Mouse (Mus musculus): ENCODE data around the gene Egf.
A peak's percentile ranks its signal among the peaks of the same experiment; 100 is the strongest.

Gene Egf

DNA sequence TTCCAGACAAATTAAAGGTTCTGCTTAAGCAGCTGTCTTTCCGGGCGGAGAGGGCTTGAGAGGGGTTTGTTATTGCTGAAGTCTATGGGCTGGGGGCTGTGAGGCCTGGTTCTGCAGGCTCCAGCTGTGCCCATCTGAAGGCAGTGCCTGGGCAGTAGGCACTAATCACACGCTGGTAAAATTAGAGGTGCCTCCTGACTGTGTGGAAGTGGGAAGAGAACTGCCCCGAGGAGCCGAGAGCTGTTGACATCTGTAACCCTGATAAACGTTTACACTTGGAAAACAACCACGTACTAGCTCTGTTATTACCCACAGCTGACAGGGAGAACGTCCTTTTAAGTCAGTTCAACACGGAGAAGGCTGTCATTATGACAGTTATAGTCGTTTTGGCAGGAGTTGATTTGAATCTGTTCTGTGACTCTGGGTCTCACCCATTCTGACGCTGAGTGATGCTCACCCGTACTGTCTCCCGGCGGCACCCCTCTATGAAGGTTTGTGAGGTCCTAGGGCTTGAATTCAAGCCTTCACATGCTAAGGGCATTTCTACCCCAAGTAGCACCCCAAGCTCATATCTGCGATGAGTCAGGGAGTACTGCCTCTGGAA, 40.5 kb downstream of the Egf start:
- DNase-seq, result no peak

DNA sequence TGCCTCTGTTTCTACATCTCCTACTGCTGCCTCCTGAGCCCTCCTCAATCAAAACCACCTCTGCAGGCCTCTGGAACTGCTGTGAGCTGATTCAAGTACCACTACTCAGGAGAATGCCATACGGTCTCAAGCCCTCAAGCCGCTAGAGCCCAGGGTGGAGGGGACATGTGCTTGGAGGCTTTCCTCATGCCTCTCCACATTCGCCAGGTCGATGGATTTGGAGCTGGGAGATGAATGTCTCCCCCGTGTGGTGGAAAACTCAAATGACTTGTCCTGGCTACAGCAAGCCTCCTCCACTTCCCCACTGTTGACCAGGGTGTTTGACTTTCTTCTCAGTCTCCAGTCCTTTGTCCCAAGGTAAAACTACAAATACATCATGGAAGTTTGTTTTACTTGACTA, 47.0 kb downstream of the Egf start:
- DNase-seq, result no peak

DNA sequence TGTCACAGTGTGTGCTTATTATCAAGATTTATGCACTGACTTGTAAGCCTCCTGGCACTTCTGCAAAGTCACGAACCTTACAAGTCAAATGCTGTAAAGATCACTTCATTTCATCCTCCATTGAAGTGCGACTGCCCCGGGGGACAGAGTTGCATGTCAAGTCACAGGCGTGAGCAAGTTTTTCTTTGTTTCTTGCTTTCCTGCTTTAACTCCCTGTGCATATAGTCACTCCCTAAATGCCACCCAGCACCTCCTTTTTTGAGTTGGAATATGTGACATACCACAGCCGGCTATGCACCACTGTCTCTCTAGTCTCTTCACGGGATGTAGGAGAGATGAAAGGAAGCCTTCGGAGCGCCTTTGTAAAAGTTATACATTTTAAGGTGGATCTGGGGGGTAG, 56.2 kb downstream of the Egf start:
- no peak for DNase-seq

DNA sequence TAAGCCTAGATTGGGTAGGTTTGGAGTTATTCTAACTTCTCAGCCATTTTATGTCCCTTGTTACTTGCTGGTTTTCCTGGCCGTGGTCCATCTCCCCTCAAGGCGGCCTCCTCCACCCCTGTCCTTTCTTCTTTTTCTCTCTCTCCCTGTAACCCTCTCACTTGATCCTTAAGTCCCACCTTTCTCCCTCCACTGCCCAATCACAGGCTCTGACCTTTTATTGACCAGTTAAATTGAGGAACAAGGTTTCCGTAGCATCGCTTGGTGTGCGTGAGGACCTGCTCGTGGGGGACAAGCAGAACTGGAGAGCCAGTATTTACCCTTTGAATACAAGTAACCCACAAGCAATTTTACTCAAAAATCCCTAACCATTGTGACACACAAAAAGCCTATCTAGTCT, 56.8 kb downstream of the Egf start:
- DNase-seq, result no peak

DNA sequence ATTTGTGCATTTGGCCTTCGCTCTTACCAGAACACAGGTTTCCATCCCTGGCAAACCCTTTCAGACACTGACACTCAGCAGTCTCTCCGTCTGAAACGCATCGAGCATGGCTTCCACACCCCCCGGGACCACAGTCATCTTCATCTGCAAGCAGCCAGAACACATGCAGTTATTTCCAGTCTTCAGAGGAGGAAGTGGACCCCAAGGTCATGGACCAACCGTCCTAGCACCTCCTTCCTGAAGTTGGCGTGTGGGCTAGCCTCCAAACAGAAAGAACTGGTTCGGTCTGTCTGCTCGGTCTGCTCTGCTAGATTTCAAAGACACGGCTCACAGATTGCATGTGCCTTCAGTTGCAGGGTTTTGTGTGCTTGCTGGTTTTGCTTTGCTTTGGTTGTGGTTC, 57.4 kb downstream of the Egf start:
- no peak for DNase-seq

DNA sequence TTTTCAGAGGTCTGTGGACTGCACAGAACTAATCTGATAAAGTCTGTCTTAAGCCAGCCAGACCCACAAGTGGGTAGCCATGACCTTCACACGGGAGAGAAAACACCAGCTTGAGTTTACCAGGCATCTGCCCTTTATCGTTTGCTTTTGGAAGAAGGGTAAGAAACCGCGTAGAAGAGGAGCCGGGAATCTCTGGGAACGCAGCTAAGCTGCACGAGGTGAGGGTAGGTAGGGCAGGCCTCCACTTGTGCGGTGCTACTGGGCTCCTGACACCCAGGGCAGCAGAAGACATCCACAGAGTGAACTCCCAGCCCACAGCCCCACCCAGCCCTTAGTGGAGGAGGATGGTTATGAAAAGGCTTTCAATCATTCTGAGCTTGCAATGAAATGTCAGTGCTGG, 59.2 kb downstream of the Egf start:
- no peak for DNase-seq

DNA sequence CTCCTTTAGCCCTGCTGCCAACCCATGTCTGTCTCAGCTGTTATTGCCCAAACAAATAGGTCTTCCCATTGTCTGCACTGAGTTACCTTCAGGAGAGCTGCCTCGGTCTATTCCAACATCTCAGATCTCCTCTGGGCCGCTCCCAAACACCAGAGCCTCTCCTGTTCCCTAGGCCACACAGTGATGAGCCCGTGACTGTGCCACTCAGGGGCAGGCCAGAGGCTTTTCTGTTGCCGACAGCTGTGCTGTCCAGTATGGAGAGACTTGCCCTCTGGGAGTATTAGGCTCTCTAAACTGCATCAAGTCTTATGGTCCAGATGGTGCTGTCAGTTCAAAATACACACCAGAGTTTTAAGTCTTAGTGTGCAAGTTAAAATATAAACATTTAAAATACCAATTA, 61.5 kb downstream of the Egf start:
- DNase-seq, result no peak

DNA sequence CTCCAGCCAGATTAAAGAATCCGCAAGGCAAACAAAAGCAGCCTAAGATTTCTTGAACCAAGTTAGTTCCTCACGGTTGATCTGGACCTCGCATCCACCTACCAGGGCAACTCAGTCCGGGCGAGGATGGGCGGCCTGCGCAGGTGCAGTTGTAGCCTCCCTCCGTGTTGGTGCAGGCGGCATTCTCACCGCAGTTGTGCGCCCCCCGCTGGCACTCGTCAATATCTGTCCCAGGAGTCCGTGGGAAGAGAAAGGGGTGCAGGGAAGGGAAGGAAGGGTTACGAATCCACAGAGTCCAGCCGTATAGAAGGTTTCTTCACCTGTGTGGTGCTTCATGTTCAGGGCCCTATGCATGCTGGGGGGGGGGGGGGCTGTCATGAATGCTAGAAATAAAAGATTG, 62.3 kb downstream of the Egf start:
- no peak for DNase-seq

DNA sequence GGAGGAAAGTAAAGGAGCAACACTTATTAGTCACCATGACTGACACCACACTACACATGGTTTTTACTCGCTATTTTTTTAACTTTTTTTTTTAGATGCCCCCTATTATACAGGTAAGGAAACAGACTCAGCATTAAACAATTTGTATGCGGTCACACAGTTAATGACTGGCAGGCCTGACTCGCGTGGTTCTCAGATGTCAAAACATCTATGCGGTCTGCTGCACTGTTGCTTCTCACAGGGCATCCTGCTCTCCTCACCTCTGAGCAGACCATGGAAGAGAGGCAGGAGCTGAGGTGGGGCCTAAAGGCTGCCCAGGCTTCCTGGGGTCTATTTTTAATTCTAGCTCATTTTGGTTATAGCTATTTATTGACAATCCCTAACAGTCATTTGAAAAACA, 67.7 kb downstream of the Egf start:
- no peak for DNase-seq

DNA sequence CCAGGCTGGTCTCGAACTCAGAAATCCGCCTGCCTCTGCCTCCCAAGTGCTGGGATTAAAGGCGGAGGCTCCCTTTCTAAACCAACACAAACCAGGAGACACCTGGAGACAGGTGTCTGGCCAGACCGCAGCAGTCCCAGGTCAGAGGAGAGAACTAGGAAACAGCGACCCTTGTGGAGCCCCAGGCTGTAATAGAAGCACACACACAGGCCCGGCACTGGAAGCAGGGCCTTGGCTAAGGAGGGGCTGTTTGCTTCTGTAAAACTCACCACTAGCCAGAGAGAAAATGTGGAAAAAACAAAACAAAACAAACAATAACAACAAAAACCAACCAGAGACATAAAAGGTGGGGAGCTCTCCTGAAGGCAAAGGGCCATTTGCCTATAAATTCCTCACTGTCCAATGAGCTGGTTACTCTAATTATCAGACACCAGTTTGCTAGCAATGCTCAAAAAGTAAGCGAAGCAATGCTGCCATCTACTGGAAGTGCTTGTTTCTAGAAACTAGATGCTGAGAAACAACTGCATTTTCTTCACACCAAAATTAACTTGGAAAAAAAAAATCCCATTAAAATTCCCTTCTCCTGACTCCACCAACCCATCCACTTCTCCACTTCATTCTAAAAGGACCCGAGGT, 68.3 kb downstream of the Egf start:
- peak; percentile 76 for DNase-seq

DNA sequence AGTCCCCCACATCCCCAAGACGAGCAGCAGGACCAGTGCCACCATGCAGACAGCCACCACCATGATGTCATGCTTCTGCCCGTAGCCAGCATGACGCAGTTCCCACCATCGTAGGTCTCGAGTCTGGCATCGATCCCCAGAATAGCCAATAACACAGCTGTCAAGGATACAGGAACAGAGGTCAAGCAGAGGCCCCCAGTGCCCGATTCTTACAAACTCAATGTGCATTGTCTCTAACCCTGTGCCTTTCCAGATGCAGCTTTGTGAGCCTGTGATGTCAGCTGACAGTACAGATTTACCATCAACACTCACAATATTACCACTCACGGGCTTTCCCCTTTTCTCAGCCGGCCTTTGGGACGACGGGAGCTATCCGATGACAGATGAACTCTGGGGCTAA, 68.9 kb downstream of the Egf start:
- no peak for DNase-seq

DNA sequence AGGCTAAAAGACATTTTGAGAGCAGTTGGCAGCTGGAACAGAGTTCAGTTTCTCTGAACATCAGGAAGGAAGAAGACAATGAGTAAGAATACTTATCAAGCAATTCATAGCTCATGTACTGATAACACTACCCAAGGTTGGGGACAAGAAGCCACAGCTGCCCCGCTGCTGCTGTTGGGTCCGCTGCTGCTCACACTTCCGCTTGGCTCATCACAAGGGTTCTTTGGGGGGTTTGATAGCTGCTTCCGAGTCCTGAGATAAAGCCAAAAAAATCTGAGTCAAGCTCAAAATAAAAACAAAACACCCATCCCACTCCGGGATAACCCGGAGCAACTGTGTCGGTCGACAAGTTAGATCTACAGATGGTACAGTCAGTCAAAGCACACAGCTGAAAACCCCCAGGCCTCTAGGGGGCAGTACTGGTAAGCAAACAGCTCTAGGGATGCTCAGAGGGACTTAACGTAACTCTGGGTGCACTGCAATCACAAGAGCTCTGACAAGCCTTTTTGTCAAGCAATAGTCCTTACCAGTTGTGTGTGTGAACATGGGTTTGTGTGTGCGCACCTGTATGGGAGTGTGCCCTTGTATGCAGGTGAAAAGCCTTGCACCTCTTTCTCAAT, 71.9 kb downstream of the Egf start:
- DNase-seq, result no peak

DNA sequence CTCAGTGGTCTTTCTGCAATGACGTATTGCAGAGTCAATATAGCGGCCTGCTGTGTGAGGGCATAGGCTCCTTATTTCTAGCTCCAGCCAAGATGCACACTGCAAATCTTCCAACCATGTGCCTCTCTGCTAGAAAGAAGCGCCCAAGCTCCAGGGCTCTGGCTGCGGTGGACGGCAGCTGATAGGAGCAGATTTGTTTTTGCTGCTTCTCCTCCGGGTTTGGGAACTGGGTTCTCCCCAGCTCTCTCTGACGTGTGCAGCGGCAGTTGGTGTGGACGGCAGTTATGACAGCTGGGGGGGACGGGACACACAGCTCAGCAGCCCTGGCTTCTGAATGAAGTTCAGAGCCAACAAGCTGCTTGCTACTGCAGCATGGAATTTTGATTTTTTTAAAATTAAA, 72.7 kb downstream of the Egf start:
- DNase-seq, result no peak

DNA sequence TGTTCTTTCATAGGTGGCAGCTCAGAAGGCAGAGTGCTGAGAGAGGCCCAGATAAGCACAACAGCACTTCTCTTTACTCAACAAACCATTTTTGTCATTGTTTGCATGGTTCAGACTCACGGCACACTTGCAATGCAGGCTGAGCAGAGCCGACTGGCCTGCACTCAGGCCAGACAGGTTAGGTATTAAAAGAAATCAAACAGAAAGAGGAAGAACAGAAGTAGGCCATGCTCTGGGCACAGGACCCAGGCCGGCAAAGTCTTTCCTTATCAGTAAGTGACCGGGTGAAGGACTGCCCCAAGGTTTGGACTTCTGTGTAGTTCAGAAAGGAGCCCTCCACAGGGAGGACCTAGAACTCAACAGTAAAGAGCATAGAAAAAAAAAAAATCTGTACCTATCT, 73.3 kb downstream of the Egf start:
- no peak for DNase-seq

DNA sequence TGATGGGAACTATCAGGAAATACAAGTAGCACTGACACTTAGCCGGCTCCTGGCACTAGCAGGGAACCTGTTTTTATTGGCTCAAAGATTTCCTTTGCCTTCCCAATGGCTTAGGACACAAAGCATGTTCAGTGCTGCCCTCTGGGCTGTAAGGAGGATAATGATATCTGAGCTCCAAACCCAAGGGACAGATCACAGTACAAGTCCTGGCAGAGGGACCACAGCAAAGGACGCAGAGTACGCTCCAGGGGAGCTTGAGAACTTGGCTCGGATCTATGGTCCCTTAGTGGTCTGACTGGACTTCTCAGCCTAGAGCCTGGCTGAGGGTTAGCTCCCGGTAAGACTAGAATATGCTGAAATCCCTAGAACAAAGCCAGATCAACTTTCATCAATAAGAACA, 74.9 kb downstream of the Egf start:
- no peak for DNase-seq

DNA sequence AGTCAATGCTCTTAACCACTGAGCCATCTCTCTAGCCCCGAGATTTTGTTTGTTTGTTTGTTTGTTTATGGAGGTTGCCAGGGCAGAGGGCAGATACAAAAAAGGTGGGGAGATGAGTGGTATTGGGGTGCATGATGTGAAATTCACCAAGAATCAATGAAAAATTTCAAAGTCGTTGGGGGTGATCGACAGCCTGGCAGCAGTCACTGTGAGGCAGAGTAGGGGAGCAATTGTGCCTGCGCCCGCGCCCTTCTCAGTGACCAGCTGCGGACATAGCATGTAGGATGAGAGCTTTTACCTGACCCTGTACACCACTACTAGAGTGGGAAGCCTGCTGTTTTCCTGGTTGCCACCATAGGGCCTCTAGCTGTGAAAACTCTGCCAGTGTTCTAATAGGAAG, 79.2 kb downstream of the Egf start:
- no peak for DNase-seq

DNA sequence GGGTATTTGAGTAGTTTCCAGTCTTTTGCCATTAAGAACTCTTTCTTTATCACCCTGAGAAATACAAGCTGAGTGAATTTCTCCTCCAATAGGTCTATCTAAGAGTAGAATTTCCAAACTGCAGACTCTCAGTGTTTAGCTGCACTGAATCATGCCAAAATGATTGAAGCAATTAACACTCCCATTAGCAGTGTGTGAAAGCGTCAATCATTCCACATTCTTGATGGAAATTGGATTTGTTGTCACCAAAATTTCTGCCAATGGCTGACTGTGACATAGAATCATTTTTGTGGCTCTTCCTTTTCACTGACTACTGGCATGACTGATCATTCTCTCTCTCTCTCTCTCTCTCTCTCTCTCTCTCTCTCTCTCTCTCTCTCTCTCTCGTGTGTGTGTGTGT, 91.2 kb downstream of the Egf start:
- DNase-seq, result no peak

DNA sequence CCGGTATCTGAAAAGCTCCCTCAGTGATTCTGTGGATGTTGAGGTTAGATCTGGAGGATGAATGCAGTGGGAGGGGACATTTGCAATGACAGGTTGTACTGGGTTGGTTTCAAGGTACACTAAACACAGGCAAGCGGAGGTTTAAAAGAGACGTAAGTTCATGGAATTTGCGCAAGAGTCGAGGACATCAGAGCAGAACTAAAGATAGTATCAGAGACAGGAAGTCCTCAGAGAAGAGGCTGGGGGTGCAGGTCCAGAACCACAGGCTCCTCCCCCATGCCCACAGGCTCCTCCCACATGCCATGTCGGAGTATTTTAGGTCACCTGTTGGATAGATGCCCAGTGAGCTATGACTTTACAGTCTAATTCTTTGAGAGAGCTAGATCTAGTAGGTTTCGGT, 96.3 kb downstream of the Egf start:
- no peak for DNase-seq

DNA sequence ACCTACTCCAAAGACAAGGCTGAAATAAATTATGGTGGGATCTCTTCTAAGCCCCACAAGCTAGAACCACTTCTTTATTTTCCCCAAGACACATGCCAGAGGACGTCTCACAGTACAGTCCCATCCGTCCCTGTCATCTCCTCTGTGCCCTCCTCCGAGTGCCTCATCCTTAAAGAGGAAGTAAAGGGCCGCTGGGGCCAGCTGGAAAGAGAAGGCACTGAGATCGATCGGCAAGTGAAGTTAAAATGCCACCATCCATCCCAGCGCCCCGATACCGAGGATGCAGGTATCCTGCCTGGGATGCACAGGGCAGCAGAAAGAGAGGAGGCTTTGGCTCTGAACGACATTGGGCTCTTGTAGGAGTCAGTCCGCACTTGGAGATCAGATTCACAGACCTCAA, 97.3 kb downstream of the Egf start:
- no peak for DNase-seq

DNA sequence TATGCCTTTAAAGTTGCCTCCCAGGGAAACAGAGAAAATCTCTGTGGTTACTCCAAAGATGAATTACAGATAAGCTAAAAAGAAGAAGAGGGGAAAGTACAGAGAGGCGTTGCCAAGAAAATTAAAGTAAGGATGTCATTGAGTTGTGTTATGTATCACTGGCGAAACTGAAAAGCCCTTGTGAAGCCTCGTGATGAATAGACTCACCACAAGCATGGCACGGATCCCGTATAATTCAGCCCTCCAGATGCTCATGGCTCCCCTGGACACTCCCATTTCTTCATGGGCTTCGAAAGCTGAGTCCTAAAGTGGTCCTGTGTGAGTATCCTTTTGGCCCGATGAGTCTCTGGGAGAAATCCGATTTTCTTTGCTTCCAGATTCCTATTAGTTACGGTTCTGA, 97.9 kb downstream of the Egf start:
- no peak for DNase-seq

DNA sequence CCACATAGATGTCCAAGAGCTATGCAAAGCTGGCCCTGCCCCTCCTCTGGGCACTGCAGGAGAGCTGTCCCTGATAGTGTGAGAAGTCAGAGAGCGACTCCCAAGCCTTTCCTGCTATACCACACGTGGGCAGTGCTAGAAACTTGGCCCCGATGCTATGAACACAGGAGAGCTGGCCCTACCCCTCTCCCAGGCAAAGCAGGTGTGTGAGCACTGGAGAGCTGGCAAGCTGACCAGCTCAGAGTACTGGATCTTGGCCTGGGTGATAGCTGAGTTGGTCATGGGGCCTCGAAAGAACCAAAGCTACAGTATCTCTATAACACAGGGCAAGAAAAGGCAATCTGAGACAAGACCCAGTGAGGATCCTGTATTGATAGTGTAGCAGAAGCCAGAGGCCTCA, 98.6 kb downstream of the Egf start:
- DNase-seq, result no peak

DNA sequence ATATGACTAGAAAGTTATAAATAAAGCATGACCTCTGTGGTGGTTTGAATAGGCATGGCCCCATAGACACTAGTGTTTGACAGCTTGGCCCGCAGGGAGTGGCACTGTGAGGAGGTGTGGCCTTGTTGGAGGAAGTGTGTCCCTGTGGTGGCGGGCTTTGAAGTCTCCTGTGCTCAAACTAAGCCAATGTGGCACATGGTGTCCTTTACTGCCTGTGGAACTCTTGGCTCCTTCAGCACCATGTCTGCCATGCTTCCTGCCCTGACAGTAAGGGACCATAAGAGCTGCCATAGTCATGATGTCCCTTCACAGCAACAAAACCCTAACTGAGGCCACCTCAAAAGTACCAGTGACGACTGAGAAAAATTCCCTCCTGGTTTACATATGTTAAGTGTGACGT, 102.6 kb downstream of the Egf start:
- no peak for DNase-seq

DNA sequence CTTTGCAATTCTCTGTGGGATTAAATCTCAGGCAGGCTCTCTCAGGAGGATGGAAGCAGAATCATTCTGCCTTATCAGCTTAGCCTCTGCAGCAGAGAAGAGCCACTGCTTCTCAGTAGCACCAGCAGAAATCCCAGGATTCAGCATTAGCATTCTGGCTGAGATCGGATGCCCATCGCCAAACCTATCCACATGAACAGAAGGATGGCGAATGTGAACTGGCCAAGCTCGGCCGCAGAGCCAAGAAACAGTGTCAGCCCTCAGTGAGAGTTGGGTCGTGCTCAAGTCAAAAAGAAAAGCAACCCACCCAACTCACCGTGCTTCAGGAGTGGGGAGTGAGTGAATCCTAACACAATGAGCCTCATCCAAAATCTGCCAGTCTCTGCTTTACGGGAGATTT, 103.4 kb downstream of the Egf start:
- DNase-seq, result no peak

DNA sequence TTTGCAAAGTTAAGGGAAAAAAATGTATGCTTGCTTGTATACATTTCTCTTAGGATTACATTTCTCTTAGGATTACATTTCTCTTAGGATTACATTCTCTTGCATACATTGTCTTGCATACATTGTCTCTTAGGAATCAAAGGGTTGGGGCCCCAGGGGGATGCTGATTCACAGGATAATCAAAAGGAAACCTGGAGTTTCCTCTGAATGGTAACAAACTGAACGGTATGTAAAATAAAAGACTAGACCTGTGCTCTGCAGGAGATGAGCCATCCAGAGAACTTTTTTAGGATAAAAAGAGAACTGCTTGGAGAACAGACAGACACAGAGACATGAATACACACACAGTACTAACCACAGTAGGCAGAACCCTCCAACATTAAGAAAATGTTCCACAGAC, 104.2 kb downstream of the Egf start:
- DNase-seq, result no peak

DNA sequence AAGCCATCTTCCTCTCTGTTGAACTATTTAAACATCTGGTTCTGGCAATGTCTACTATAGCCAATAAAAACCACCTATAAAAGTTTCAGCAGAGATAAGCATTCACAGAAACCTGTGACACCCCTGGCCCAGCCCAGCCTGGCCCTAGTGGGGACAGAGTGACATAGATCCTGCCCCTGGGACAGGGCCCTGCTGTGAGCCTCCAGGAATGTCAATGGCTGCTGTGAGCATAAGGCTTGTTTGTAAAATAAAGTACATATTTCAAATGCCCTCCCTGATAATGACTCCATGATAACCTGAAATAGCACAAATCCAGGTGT, 104.9 kb downstream of the Egf start:
- no peak for DNase-seq
